In the genomic region with DNA sequence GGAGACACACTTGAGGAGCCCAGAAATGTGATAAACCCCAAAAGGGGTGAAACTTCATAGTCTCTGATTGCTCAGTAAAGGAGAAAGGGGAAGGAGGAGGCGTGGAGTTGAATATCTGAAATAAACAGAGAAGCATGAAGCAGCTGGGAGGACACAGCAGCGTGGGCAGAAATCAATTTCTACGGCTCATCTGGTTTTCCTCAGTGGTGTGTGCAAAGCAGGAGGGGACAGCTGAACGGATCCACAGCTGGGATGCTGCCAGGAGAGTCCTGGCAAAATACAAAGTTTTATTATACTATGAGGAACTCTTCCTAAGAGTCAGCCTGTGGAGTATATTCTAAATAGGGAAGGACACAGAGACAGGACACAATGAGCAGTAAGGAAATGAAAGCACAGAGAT, we compare ENCODE assay signal across 13 mouse cellular contexts. TPM values are rescaled to one million over a fixed set of nuclear protein-coding genes. Genes with fewer than 3 reads are reported as not detected.
DNase-seq lines count a peak whose midpoint lies in the region.
"Had no signal": no experiment of that assay in that cellular context is flagged by ENCODE, and none has a peak within 500 bp of the region (broad histone marks: within the 10 kb centered on the region; RNA-seq: fewer than 3 reads in every experiment).

No protein-coding gene starts in this region.

- intact Hi-C loops in heart, postnatal 10 days (cut with DNase I): no loop called here

- peak; percentile 45 to 50 for DNase-seq in heart, postnatal 10 days
- DNase-seq in heart, adult 8-10 months (ENCODE audit: low spot score): no peak
- DNase-seq in right cerebral cortex, adult 18-20 months: peak; percentile 34
- no peak for DNase-seq in right cerebral cortex, postnatal 4 days
- DNase-seq in layer of hippocampus, postnatal 10 days (ENCODE audit: low spot score in 2 of 2): peak; percentile 44 to 45
- DNase-seq in testis, postnatal 10 days (ENCODE audit: low spot score): no peak
- no peak for DNase-seq in cerebellum, adult 9-10 months
- DNase-seq: adrenal gland, adult 2 months; forebrain, postnatal 0 days; kidney, postnatal 14 days; midbrain, embryonic 14.5 days; retina, postnatal 1 day; thymus, postnatal 36 days had no signal

RNA-seq across cellular contexts. Expression of a gene that starts 30.5 kb away (rescaled TPM):
- total RNA-seq in heart, postnatal 10 days (2021): 10 to 100 TPM; 45.2 to 50.3 TPM
- total RNA-seq in heart, adult 8-10 months (2022): 10 to 100 TPM; 20.2 to 26.2 (median 24.9) TPM
- 100 to 1,000 TPM; 360 to 444 TPM for total RNA-seq in layer of hippocampus, postnatal 10 days (2021)

RNA-seq across cellular contexts. Expression of a gene that starts 30.6 kb away (rescaled TPM):
- 10 to 100 TPM; 72.1 to 76.8 TPM for total RNA-seq in heart, postnatal 10 days (2021)
- 10 to 100 TPM; 54.3 to 58.7 (median 55.4) TPM for total RNA-seq in heart, adult 8-10 months (2022)
- total RNA-seq in layer of hippocampus, postnatal 10 days (2021): 10 to 100 TPM; 53.4 to 54.8 TPM

RNA-seq across cellular contexts. Expression of a gene that starts 45.9 kb away (rescaled TPM):
- total RNA-seq in heart, postnatal 10 days (2021): 1 to 10 TPM; 1.1 to 1.4 TPM
- under 1 TPM; 0.35 to 0.79 (median 0.62) TPM for total RNA-seq in heart, adult 8-10 months (2022)
- 1 to 10 TPM; 5.8 to 6.2 TPM for total RNA-seq in layer of hippocampus, postnatal 10 days (2021)

Comparison
In these comparisons a context has a peak if more than half of its experiments do, and no peak if none do; other contexts are left out.
1. DNase-seq: peak in heart, postnatal 10 days (2 of 2), right cerebral cortex, adult 18-20 months (single experiment) and layer of hippocampus, postnatal 10 days (2 of 2); none in heart, adult 8-10 months (single experiment), right cerebral cortex, postnatal 4 days (single experiment), testis, postnatal 10 days (single experiment) and cerebellum, adult 9-10 months (single experiment).
2. RNA of a gene that starts 30.5 kb away (total RNA-seq): 360 to 444 TPM in layer of hippocampus, postnatal 10 days; 45.2 to 50.3 TPM in heart, postnatal 10 days and 20.2 to 26.2 TPM in heart, adult 8-10 months; every median in the first group is over 4 times any median in the second.